Mouse (Mus musculus): ENCODE results near the gene Iqce. TPM values are rescaled to one million over a fixed set of nuclear protein-coding genes. Genes with fewer than 3 reads are reported as not detected.

Iqce gene
- polyA plus RNA-seq, 1 experiment from 2014 or later, result 4.1 TPM

DNA sequence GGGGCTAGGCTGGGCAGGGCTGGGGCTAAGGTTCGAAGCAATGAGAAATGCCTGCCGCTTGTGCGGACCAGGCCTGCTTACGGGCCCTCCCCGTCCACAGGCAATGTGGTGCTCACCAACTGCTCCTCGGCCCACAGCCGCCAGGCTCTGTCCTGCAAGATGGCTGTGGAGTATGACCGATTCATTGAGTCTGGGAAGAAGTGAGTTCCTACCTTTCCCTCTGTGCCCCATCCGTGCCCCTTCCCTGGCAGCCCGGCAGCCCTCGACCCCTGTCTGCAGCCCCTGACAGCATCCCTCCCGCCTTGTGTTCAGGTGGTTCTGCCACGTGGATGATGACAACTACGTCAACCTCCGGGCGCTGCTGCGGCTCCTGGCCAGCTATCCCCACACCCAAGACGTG, 90.0 kb downstream of the Iqce start:
- no peak for ATAC-seq (ENCODE audit: insufficient read depth)
- Histone ChIP-seq H3K4me3 (replicated peaks) (no peak overlapping the region), H3K4me2 (0 out of 2 replicates have a peak overlapping the region, but pooled peaks have one; percentile 97), H3K27me3 (peaks cover 51% of the 10 kb centered on the region), H3K9ac (no peak overlapping the region), H3K27ac (replicated peaks) (no peak overlapping the region), H3K9me3 (replicated peaks) (no peaks in the 10 kb centered on the region), H3K4me1 (replicated peaks) (peaks cover 97% of the 10 kb centered on the region), H3K36me3 (replicated peaks) (peaks cover 45% of the 10 kb centered on the region)
- 84% methylated on average over 18 of the region's 18 CpGs for WGBS (ENCODE audit: insufficient replicate concordance)

Other genes starting within 250 kb of the Iqce start
- 8.9 and 10.4 TPM in 2 replicates for gene Chst12, start 196.8 kb downstream of the Iqce start, polyA plus RNA-seq (2015; fragmentation: Nextera tagmentation; extraction: Ambion mirVana)
- 1.4 and 1.9 TPM in 2 replicates for gene Grifin, start 137.3 kb downstream of the Iqce start, polyA plus RNA-seq (2015; fragmentation: Nextera tagmentation; extraction: Ambion mirVana)
- 11.0 and 12.9 TPM in 2 replicates for gene Lfng, start 95.1 kb downstream of the Iqce start, polyA plus RNA-seq (2015; fragmentation: Nextera tagmentation; extraction: Ambion mirVana)
- gene Ttyh3, start 53.3 kb downstream of the Iqce start, polyA plus RNA-seq (2015; fragmentation: Nextera tagmentation; extraction: Ambion mirVana), result 6.7 and 7.6 TPM in 2 replicates
- 7.2 and 7.5 TPM in 2 replicates for gene Brat1, start 2.6 kb upstream of the Iqce start, polyA plus RNA-seq (2015; fragmentation: Nextera tagmentation; extraction: Ambion mirVana)
- gene Amz1, start 21.7 kb upstream of the Iqce start, polyA plus RNA-seq (2015; fragmentation: Nextera tagmentation; extraction: Ambion mirVana), result 1.4 and 1.7 TPM in 2 replicates
- gene Gna12, start 128.1 kb upstream of the Iqce start, polyA plus RNA-seq (2015; fragmentation: Nextera tagmentation; extraction: Ambion mirVana), result 14.1 and 18.9 TPM in 2 replicates

Measured in liver, embryonic 15.5 days (tissue).